Mouse (Mus musculus) common myeloid progenitor, adult 5-6 weeks (primary cell): ENCODE data around the gene Ccn5. TPM values are rescaled to one million over a fixed set of nuclear protein-coding genes. Genes with fewer than 3 reads are reported as not detected.

ENCODE experiments used
- ATAC-seq: replicated peaks from 2 replicates; pipeline ENCODE4 v1.8.0; 2016; ENCODE audit warnings: low read depth, mild to moderate bottlenecking, moderate TSS enrichment, inconsistent platforms; ENCODE audit not compliant: poor library complexity, severe bottlenecking
- total RNA-seq: library from RNA; stranded (forward); fragments of 200-1000, 187-1606 nt; gene quantifications from 2 replicates; pipeline ENCODE4 v1.2.3, GENCODE M21; 2017

Gene Ccn5
- total RNA-seq, result not detected in 2 replicates

- peak; percentile 78 for ATAC-seq
Observed at GRCm38 (mm10) chr2:163820607-163821006, at the start of gene Ccn5. Ccn5 (plus strand) TSS chr2:163820861.

DNA sequence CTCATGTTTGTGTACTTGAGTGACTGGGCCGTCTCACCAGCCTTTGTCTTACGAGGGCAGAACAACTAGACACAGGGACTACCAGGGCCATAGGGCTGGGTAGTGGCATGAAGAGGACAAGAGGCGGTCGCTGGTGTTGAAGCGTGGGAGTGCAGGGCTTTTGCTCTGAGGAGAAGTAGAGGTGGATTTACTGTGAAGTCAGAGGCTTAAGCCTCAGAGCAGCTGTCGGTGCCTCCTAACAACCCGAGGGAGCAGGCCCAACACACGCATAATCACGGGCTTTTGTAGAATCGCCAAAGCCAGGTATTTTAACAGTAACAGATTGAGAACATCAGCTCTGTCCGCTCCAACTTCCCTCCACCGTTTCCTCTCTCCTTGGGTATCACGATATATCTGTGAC, 44.0 kb upstream of the Ccn5 start:
- no peak for ATAC-seq

- ATAC-seq, result no peak
Observed at GRCm38 (mm10) chr2:163777061-163777460, 43.6 kb upstream of the Ccn5 start.

DNA sequence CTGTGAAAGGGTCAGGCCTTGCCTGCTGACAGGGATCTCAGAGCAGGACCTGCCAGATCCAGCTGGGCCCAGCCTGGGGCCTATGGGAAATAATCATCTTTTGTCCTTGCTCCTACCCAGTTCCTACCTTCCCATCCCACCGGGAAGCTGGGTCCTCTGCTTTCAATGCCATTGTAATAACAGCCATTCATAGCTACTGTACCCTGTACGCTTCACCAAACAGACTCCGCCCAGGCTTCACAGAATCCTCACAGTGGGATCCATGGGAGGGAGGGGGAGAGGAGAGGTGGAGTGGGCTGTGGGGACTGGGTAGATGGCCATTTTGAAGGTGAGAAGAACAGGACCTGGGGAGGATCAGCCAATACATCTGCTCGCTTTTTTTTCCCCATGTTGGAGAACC, 41.8 kb upstream of the Ccn5 start:
- no peak for ATAC-seq

DNA sequence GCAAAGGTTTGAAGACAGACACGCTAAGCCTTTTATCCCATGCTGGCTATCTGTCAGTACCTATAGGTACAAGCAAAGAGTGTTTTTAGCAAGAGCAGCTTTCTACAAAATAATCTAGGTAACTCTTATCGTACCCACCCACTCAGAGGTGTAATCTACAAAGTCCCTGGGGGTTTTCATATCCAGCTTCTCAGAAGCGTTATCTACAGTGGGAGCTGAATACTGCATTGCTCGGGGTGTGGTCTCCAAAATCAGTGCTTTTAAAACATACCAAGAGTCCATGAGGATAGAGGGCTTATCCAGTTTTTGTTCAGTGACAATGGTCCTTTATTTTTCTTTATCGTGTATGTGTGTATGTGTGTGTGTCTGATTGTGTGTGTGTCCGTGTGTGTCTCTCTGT, 37.3 kb upstream of the Ccn5 start:
- no peak for ATAC-seq

GRCm38 (mm10) chr2:163783901-163784300, 36.8 kb upstream of the Ccn5 start:
- ATAC-seq, result no peak

DNA sequence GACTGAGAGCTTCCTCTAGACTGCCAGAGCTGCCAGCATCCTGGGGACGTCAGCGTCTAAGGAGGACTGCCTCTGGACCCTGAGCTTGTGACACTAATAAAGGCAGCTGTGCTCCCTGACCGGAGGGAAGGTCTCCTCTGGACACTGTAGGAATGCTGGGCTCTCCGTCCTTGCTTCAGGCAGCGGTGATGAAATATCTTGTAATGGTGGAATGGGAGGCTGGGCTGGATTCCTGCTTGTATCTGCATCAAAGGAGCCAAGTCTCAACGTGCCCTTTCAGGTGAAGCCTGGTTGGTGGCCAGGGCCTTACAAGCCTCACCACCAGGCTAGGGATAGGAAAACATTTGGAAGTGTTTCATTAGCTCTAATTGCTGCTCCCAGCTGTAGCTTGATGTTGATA, 33.6 kb upstream of the Ccn5 start:
- no peak for ATAC-seq

DNA sequence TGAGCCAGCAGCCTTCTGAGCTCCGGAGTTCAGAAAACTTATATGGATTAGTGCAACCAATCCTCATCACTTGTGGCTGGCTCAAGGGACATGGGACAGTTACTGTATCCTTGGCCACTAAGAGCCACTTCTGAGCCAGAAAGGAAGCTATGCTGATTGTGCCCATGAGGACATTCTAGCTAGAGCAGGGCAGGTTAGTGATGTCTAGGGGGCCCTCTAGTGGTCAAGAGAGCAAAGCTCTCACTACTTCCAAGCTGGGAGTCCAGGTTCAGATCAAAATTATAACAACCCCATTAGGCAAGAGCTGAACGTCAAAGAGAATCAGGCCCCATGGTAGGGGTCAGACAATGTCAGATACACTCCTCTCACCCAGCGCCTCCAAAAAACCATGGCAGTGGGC, 33.0 kb upstream of the Ccn5 start:
- ATAC-seq, result peak; percentile 98

GRCm38 (mm10) chr2:163788484-163788883, 32.2 kb upstream of the Ccn5 start:
- ATAC-seq, result peak; percentile 87

GRCm38 (mm10) chr2:163798411-163798810, 22.2 kb upstream of the Ccn5 start:
- ATAC-seq, result no peak

DNA sequence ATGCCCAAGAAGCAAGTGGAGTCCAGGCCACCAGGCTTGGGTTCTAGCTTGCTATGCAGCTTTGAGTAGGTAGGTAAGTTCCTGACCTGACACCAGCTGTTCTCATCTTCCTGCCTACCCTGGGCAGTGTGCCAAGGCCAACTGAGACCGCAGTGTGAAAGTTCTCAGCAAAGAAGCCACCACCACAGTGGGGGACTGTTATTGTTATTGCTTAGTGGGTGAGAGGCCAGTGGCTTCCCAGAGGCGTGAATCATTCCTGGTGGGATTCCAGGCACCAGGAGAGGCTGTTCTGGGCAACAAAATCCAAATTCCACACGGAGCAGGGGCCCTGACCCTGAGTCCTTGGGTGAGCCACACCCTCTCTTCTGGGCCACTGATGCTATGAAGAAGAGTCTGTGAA, 19.8 kb upstream of the Ccn5 start:
- 0 out of 2 replicates have a peak, but pooled peaks have one; percentile 42 for ATAC-seq

DNA sequence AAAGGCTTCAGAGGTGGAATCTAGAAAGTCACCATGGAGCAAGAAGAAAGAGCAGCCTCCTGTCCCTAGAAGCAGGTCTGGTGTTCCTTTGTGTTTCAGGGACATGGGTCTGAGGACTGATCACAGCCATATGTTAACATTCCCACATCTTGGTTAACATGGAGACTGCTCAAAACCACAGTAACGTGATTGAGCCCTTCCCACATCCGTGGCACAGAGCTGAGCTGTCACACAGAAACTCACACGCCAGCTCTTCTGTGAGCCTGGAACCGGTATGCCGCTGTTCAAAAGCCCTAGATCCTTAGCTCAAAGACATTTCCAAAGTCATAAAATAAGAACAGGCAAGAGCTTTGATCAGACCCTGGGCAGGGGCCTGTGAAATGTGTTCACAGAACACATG, 19.3 kb upstream of the Ccn5 start:
- no peak for ATAC-seq

DNA sequence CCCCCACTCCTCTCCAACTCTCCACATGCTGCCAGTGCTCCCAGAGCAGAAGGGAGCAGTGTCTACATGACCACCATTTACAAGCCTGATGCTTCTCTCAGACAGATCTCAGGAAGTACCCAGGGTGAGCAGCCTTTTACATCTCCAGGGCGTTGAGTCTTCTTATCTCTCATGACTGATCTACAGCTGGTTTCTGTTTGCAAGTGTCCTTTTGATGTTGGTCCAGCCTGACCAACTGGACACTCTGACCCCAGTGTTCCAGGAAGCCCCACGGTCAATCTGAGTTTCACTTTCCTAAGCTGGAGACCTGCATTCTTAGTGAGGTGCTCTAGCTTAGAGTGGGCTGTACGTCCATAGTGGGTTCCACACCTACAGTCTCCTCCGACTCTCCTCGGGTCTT, 16.8 kb upstream of the Ccn5 start:
- ATAC-seq, result no peak

DNA sequence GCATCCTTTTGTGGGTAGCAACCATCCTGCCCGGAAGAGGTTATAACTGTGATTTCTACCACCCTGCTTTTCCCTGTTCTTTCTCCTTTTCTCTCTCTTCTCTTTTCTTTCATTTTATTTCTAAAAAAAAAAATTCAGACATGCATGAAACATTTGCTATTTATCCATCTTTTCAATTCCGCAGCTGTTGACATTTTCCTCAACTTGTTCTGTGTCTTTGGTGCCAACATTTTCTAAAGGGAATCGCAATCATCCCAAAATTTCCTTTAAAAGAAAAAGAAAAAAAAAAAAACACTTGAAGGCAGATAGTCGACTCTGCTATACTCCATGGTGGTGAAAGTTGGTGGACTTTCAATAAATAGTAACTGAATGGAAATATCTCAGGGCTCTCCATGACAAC, 11.5 kb upstream of the Ccn5 start:
- ATAC-seq, result no peak

DNA sequence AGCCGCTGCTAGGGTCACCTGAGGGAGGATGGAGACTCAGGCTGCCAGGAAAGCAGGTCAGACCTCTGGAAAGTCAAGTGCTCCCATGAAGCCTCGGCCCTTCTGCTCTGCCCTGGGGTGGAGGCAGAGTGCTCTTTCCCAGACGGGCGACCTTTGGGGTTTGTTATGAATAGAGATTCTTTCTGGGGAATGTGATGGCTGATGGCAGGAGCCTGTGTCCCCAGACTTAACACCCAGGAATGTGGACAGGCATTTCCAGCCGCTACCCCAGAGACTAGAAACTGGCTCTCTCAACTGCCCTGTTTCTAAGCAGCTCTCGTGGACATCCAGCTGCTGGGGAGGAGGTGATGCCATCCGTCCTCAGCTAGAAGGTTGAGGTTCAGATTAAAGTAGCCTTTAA, 11.0 kb upstream of the Ccn5 start:
- ATAC-seq, result no peak

DNA sequence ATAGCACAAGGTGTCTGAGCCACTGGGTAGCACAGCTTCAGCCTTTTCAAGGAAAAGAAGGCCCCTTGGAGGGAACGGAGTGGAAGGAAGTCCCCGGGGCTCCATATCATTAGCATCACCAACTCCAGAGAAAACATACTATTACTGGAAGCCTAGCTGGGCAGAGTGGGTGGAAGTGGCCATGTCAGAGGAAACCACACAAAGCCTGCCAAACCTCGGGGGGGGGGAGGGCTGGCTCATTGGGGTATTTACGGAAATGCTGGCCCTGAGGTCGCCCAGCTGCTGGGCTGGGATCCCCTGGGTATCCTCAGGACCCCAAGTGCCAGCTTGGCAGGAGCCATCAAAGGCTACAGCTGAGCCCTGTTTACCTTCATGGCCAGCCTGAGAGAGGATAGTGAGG, 7.6 kb upstream of the Ccn5 start:
- ATAC-seq, result peak; percentile 84

GRCm38 (mm10) chr2:163814739-163815465, 5.8 kb upstream of the Ccn5 start:
- no peak for ATAC-seq

- ATAC-seq, result peak; percentile 65
Observed at GRCm38 (mm10) chr2:163823248-163823647, 2.6 kb downstream of the Ccn5 start.

DNA sequence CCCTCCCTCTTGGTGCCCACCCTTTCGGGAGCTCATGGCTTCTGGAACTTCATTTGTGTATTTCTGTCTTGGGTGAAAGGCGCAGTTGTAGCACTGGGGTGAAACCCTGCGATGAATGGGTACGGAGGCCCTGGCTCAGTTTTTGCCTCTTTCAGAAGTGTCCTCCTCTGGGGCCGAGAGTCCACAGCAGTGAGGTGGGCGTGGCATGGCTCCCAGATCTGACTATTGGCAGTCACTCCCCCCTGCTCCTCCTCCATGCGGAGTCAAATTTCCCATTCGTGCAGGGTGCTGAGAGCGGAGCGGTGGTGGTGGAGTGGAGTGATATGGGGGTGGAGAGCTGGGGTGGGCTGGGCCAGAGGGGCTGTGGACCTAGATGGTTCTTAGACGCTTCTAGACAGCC, 3.1 kb downstream of the Ccn5 start:
- no peak for ATAC-seq

- ATAC-seq, result no peak
Observed at GRCm38 (mm10) chr2:163825861-163826260, 5.2 kb downstream of the Ccn5 start.

GRCm38 (mm10) chr2:163826494-163826893, 5.8 kb downstream of the Ccn5 start:
- no peak for ATAC-seq

DNA sequence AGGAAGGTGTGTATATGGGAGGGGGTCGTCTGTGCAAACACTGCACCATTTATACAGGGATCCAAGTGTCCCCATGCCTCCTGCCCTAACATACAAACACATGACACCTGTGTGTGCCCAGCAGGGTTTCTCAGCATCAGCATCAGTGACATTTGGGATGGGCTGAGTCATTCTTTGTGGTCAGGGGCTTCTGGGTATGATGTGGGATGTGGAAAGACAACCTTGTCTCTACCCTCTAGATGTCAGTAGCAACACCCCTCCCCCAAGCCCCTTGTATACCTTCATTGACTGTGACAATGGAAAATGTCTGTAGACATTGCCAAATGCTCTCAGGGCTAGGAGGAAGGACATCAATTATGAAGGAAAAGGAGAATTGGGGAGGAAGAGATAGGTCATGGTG, 10.5 kb downstream of the Ccn5 start:
- no peak for ATAC-seq
